Mouse (Mus musculus): ENCODE data around the gene Macrod2. TPM values are rescaled to one million over a fixed set of nuclear protein-coding genes. Genes with fewer than 3 reads are reported as not detected.

The Macrod2 gene
- polyA plus RNA-seq, 1 experiment from 2014 or later, result 24.6 TPM

Other genes starting within 250 kb of the Macrod2 start
- not detected in 2 replicates for gene Gm17374, start 243.3 kb upstream of the Macrod2 start, polyA plus RNA-seq (2015; fragmentation: Nextera tagmentation; extraction: Ambion mirVana)
- gene Esf1, start 224.7 kb upstream of the Macrod2 start, polyA plus RNA-seq (2015; fragmentation: Nextera tagmentation; extraction: Ambion mirVana), result 17.6 and 24.6 TPM in 2 replicates
- gene Ndufaf5, start 224.7 kb upstream of the Macrod2 start, polyA plus RNA-seq (2015; fragmentation: Nextera tagmentation; extraction: Ambion mirVana), result 20.5 and 21.5 TPM in 2 replicates
- 0.13 and 0.27 TPM in 2 replicates for gene Sel1l2, start 5.6 kb upstream of the Macrod2 start, polyA plus RNA-seq (2015; fragmentation: Nextera tagmentation; extraction: Ambion mirVana)

Data from thymus, postnatal 0 days (tissue).